Mouse (Mus musculus) myocyte (in vitro differentiated cells): Measurements from ENCODE around the gene Gadd45gip1. TPM values are rescaled to one million over a fixed set of nuclear protein-coding genes. Genes with fewer than 3 reads are reported as not detected.

Source experiments
- H3K27me3 ChIP-seq: one replicate; pipeline ENCODE4 v1.6.1; 2011; ENCODE audit not compliant: control insufficient read depth, insufficient read depth, insufficient read length
- H3K36me3 ChIP-seq: one replicate; pipeline ENCODE4 v1.6.1; 2011; ENCODE audit not compliant: control insufficient read depth, insufficient read depth
- H3K4me2 ChIP-seq: one replicate; pipeline ENCODE4 v1.6.1; 2011; ENCODE audit warnings: low read depth, control low read depth
- H3K4me3 ChIP-seq: one replicate; pipeline ENCODE4 v1.5.1; 2011; ENCODE audit warnings: mild to moderate bottlenecking, control low read depth, moderate library complexity
- H3K79me2 ChIP-seq: one replicate; pipeline ENCODE4 v1.6.1; 2011; ENCODE audit not compliant: control insufficient read depth, insufficient read depth
- H3ac ChIP-seq: one replicate; pipeline ENCODE4 v1.6.1; 2011; ENCODE audit not compliant: control insufficient read depth, insufficient read length
- CEBPB ChIP-seq: IDR thresholded peaks from 2 replicates; pipeline ENCODE4 v1.6.1; 2011; ENCODE audit warnings: mild to moderate bottlenecking, moderate library complexity; ENCODE audit not compliant: poor library complexity, insufficient read depth, severe bottlenecking
- E2F4 ChIP-seq: IDR thresholded peaks from one replicate; pipeline ENCODE4 v1.6.1; 2011; ENCODE audit warnings: mild to moderate bottlenecking, control low read depth, moderate library complexity; ENCODE audit not compliant: insufficient read depth
- MAX ChIP-seq: IDR thresholded peaks from one replicate; pipeline ENCODE4 v1.6.1; 2011; ENCODE audit warnings: low read depth, mild to moderate bottlenecking, control low read depth
- MYOD1 ChIP-seq, 3 experiments: IDR thresholded peaks; one replicate each; pipeline ENCODE4 v1.6.1; 2011; ENCODE audit warnings: control low read depth in 2 of 3, low read depth in 2 of 3, mild to moderate bottlenecking in 2 of 3, moderate library complexity in 1 of 3; ENCODE audit not compliant: insufficient read length in 2 of 3, control insufficient read depth in 1 of 3
- MYOG ChIP-seq, 3 experiments: IDR thresholded peaks; one replicate each; pipeline ENCODE4 v1.6.1; 2011; ENCODE audit warnings: control low read depth in 2 of 3, low read depth in 2 of 3, mild to moderate bottlenecking in 2 of 3; ENCODE audit not compliant: insufficient read length in 2 of 3, control insufficient read depth in 1 of 3, insufficient read depth in 1 of 3
- POLR2A ChIP-seq: IDR thresholded peaks from one replicate; pipeline ENCODE4 v1.6.1; 2011; ENCODE audit warnings: low read depth, mild to moderate bottlenecking, control low read depth, moderate library complexity; ENCODE audit not compliant: insufficient read length
- POLR2AphosphoS2 ChIP-seq: IDR thresholded peaks from one replicate; pipeline ENCODE4 v1.6.1; 2011; ENCODE audit warnings: low read depth, control low read depth; ENCODE audit not compliant: insufficient read length
- REST ChIP-seq: IDR thresholded peaks from one replicate; pipeline ENCODE4 v1.6.1; 2011; ENCODE audit warnings: mild to moderate bottlenecking, control low read depth, moderate library complexity; ENCODE audit not compliant: insufficient read depth, insufficient read length
- SRF ChIP-seq: IDR thresholded peaks from one replicate; pipeline ENCODE4 v1.6.1; 2011; ENCODE audit warnings: low read depth; ENCODE audit not compliant: control insufficient read depth, insufficient read length
- TCF12 ChIP-seq: IDR thresholded peaks from one replicate; pipeline ENCODE4 v1.6.1; 2011; ENCODE audit warnings: mild to moderate bottlenecking, control low read depth; ENCODE audit not compliant: poor library complexity, insufficient read depth, severe bottlenecking
- TCF3 ChIP-seq: IDR thresholded peaks from one replicate; pipeline ENCODE4 v1.6.1; 2011; ENCODE audit warnings: low read depth, control low read depth; ENCODE audit not compliant: insufficient read length
- USF1 ChIP-seq: IDR thresholded peaks from one replicate; pipeline ENCODE4 v1.6.1; 2011; ENCODE audit warnings: low read depth, mild to moderate bottlenecking, control low read depth, moderate library complexity
- polyA plus RNA-seq: library from polyadenylated mRNA; unstranded; fragments of >200 nt; fragmentation: generic; extraction: Trizol; gene quantifications from one replicate; pipeline ENCODE4 v1.2.1, GENCODE M21; 2012; ENCODE audit warnings: missing spikeins

The Gadd45gip1 gene
- polyA plus RNA-seq, 1 experiment = 21.8 TPM

DNA sequence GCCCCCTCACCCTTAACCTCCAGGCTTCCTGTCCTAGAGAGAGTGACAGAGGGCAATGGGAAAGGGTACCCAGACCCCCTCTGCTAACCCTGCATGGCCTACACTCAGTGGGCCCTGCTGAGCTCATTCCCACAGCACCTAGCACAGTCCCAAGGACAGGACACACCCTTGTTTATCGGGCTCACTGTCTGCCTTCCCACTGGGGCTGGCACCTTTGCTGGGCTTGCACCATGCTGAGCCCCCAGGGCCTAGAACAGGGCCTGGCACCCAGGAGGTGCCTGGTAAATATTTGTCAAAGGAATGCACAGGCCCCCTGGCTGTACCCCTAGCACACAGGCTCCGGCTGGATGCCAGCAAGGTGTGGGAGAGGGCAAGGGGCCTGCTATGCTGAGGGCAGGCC, 40.8 kb upstream of the Gadd45gip1 start:
- TF ChIP-seq REST (no peak), E2F4 (no peak), SRF (no peak), POLR2AphosphoS2 (no peak), TCF3 (no peak)
- no peaks in the 10 kb centered on the region for H3K27me3 ChIP-seq
- peak overlapping the region; percentile 45 for H3K4me2 ChIP-seq

DNA sequence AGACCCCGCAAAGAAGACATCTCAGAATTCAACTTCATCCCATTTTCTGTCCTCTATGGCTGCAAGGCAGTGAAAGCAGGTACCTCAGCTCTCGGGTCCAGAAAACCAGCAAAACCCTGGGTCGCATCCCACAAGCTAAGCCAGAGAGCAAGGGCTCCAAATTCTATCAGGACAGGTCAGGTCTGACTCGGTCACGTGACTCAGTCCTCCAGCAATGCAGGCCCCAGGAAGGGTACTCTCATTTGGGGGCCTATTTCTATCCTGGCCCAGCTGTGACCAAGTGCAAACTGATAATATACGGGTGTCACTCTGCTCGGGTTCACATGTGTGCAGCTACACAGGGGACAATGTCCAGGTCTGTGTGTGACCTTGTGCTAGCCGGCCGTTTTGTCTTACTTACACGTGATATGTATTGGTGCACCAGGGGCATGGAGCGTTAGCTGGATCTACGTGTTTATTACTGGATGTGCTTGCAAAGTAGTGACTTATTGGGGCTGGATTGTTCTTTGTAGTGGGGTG, 38.8 kb upstream of the Gadd45gip1 start:
- H3K4me2 ChIP-seq = no peak overlapping the region
- peaks cover 6% of the 10 kb centered on the region for H3K36me3 ChIP-seq
- no peak overlapping the region for H3K4me3 ChIP-seq
- peaks cover 97% of the 10 kb centered on the region for H3K79me2 ChIP-seq
- TF ChIP-seq USF1 (peak; percentile 83), MYOD1 (IDR thresholded peaks at IDR 0.05; ENCODE audit: control insufficient read depth in 1 of 3, insufficient read length in 2 of 3, low read depth in 2 of 3) (no peak)
- no peak overlapping the region for H3ac ChIP-seq
- no peaks in the 10 kb centered on the region for H3K27me3 ChIP-seq

More for the DNA sequence above, 40.8 kb upstream of the Gadd45gip1 start:
- Histone ChIP-seq H3ac (no peak overlapping the region), H3K36me3 (no peaks in the 10 kb centered on the region), H3K4me3 (no peak overlapping the region), H3K79me2 (peaks cover 89% of the 10 kb centered on the region)

DNA sequence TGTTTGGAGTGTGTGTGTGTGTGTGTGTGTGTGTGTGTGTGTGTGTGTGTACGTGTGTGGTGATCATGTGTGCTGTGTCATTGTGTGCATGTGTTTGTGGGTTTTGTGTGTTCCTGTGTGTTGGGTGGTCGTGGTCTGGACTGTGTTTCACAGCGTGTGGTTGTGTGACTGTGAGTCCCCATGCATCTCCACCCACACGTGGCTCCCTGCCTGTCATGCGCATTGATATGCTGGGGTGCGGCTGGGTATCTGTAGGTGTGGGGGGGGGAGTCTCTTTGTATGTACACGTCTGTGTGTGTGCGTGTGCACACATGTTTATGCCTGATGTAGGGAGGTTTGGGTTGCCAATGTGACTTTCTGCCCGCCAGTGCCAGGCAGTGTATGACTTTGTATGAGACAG, 38.2 kb upstream of the Gadd45gip1 start:
- Histone ChIP-seq H3K27me3 (no peaks in the 10 kb centered on the region), H3K4me2 (no peak overlapping the region), H3K79me2 (peaks cover 99% of the 10 kb centered on the region), H3ac (no peak overlapping the region), H3K4me3 (no peak overlapping the region), H3K36me3 (peaks cover 6% of the 10 kb centered on the region)
- TF ChIP-seq MAX (no peak), POLR2A (peak; percentile 25)

DNA sequence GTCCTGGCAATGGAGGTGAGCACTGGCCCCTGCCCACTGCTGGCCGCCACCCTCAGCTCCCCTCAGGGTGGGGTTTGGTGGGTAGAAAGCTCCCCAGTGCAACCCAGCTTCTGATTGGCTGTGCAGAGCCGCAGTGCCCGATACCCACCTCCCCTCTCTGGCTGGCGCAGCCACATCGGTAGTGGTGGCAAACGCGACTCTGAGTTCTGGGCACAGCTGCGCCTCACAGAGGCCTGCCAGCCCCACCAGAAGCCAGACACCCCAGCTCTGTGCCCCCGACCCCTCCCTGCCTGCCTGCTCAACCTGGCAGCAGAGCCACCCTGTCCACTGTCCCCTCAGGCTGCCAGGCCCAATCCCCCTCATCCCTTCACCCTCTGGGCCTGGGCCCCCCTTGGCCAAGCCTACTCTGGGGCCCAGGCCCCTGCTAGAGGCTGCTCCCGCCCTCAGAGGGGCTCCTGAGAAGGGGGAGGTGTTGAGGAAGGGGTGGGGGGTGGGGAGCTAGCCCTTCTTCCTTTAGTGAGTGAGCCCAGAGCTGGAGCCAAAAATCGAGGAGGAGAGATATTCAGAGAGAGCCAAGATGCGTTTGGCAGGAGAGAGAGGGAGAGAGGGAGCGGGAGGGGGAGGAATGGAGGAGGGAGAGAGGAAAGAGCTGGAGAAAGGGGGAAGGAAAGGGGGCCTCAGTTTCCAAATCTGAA, 37.4 kb upstream of the Gadd45gip1 start:
- H3K27me3 ChIP-seq = no peaks in the 10 kb centered on the region
- H3ac ChIP-seq = no peak overlapping the region
- H3K36me3 ChIP-seq = peaks cover 6% of the 10 kb centered on the region
- TF ChIP-seq REST (no peak), E2F4 (no peak), POLR2AphosphoS2 (no peak), USF1 (no peak), CEBPB (no peak), MYOG (IDR thresholded peaks at IDR 0.05; ENCODE audit: control insufficient read depth in 1 of 3, insufficient read depth in 1 of 3, insufficient read length in 2 of 3, low read depth in 2 of 3) (no peak), MAX (no peak), SRF (no peak), MYOD1 (IDR thresholded peaks at IDR 0.05; ENCODE audit: control insufficient read depth in 1 of 3, insufficient read length in 2 of 3, low read depth in 2 of 3) (no peak), POLR2A (no peak), TCF3 (no peak), TCF12 (no peak)
- no peak overlapping the region for H3K4me2 ChIP-seq
- H3K4me3 ChIP-seq = no peak overlapping the region
- H3K79me2 ChIP-seq = peaks cover 99% of the 10 kb centered on the region

DNA sequence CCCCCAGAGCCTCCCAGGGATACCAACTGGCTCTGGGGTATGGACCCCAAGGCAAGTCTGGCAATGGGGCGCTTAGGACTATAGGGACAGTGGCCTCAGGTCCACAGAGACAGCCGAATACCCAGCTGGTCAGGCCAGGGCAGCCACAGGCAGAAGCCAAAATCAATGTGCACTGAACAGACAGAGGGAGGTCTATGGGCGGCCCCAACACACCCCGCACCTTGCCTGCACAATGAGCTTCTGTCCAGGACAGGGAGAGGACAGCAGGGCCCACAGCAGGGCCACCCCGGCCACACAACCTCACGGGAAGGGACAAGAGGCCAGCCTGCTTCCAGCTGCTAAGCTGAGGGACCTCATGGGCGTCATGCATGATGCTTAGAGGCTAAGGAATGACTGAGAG, 36.8 kb upstream of the Gadd45gip1 start:
- H3K27me3 ChIP-seq = no peaks in the 10 kb centered on the region

More for the DNA sequence above, 36.8 kb upstream of the Gadd45gip1 start:
- peaks cover 6% of the 10 kb centered on the region for H3K36me3 ChIP-seq
- H3K4me2 ChIP-seq = no peak overlapping the region
- H3K4me3 ChIP-seq = no peak overlapping the region
- TF ChIP-seq SRF = no peak
- no peak for TF ChIP-seq TCF12
- no peak for TF ChIP-seq E2F4
- no peak for TF ChIP-seq POLR2A
- no peak for TF ChIP-seq REST
- no peak for TF ChIP-seq MYOD1 (IDR thresholded peaks at IDR 0.05; ENCODE audit: control insufficient read depth in 1 of 3, insufficient read length in 2 of 3, low read depth in 2 of 3)
- TF ChIP-seq POLR2AphosphoS2 = no peak
- TF ChIP-seq TCF3 = no peak
- TF ChIP-seq MAX = no peak
- TF ChIP-seq USF1 = no peak
- TF ChIP-seq MYOG (IDR thresholded peaks at IDR 0.05; ENCODE audit: control insufficient read depth in 1 of 3, insufficient read depth in 1 of 3, insufficient read length in 2 of 3, low read depth in 2 of 3) = no peak
- TF ChIP-seq CEBPB = no peak
- H3ac ChIP-seq = no peak overlapping the region
- H3K79me2 ChIP-seq = peaks cover 96% of the 10 kb centered on the region
